Mouse (Mus musculus): ENCODE results near the gene Ablim1. TPM values are rescaled to one million over a fixed set of nuclear protein-coding genes. Genes with fewer than 3 reads are reported as not detected.

Ablim1 gene
- polyA plus RNA-seq, 1 experiment: 0.01 TPM

GRCm38 (mm10) chr19:57091278-57091677, 223.4 kb downstream of the Ablim1 start:
- no peak for TF ChIP-seq GATA1 (IDR thresholded peaks at IDR 0.05; ENCODE audit: low read length)
- TF ChIP-seq TAL1 (IDR thresholded peaks at IDR 0.05; ENCODE audit: low read length): no peak
- no peaks in the 10 kb centered on the region for H3K36me3 ChIP-seq (ENCODE audit: control insufficient read depth)
- no peaks in the 10 kb centered on the region for H3K9me3 ChIP-seq (ENCODE audit: control insufficient read depth, low read length)
- no peaks in the 10 kb centered on the region for H3K27me3 ChIP-seq (ENCODE audit: control insufficient read depth)
- H3K4me1 ChIP-seq (ENCODE audit: control insufficient read depth): no peaks in the 10 kb centered on the region
- no peak overlapping the region for H3K4me3 ChIP-seq (replicated peaks)

- TF ChIP-seq TAL1 (IDR thresholded peaks at IDR 0.05; ENCODE audit: low read length) (no peak), GATA1 (IDR thresholded peaks at IDR 0.05; ENCODE audit: low read length) (no peak)
- no peak overlapping the region for H3K4me3 ChIP-seq (replicated peaks)
- H3K27me3 ChIP-seq (ENCODE audit: control insufficient read depth): no peaks in the 10 kb centered on the region
- peaks cover 3% of the 10 kb centered on the region; the same call in 1 of the 2 replicates for H3K9me3 ChIP-seq (ENCODE audit: control insufficient read depth, low read length)
- no peaks in the 10 kb centered on the region for H3K4me1 ChIP-seq (ENCODE audit: control insufficient read depth)
- H3K36me3 ChIP-seq (ENCODE audit: control insufficient read depth): no peaks in the 10 kb centered on the region
Observed at GRCm38 (mm10) chr19:57088804-57089369, 225.8 kb downstream of the Ablim1 start.

DNA sequence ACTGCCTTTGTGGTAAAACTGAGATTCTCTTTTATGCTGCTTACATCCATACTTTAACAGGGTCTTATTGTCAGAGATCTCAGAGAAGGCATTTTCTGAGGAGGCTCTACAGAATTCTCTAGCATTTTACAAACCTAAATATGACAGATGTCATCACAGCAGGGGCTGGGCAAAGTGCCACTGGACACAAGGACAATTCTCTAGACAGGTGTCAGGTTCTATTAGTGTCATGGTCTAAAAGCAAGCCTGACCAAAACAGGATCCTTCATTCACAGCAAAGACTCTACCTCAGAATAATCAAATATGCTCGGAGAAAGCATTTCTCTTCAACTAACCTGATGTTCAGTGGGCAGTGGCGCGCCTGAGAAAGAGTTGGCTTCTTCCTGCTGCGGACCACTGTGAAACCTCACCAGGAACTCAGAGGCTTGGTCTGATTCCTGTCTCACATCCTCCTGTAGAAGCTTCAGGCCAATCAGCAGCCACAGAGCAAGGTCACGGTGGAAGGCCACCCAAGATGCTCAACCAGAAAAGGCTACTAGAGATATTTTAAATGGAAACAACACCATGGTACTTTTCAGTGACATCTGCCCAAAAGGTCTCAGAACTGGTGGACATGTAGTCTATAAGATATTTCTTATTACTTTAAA, 230.1 kb downstream of the Ablim1 start:
- Histone ChIP-seq H3K27me3 (ENCODE audit: control insufficient read depth) (no peaks in the 10 kb centered on the region), H3K36me3 (ENCODE audit: control insufficient read depth) (no peaks in the 10 kb centered on the region; the same call in 1 of the 2 replicates), H3K4me1 (ENCODE audit: control insufficient read depth) (no peaks in the 10 kb centered on the region), H3K9me3 (ENCODE audit: control insufficient read depth, low read length) (peaks cover 3% of the 10 kb centered on the region; the same call in 1 of the 2 replicates), H3K4me3 (replicated peaks) (no peak overlapping the region)
- no peak for TF ChIP-seq GATA1 (IDR thresholded peaks at IDR 0.05; ENCODE audit: low read length)
- no peak for TF ChIP-seq TAL1 (IDR thresholded peaks at IDR 0.05; ENCODE audit: low read length)

DNA sequence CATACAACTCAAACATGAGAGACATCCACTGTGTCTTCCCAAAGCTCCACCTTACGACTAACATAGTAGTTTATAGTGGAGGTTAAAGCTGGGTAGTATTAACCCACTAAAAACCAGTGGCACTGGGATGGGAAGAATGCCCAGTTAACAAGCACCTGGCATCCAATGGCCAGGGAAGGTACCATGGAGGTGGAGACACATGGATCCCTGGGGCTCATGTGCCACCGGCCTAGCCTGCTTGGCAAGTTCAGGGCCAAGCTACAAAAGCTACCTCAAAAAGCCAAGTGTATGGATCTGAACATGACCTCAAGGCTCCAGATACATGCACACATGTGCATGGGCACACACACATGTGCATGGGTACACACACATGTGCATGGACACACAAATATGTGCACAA, 230.8 kb downstream of the Ablim1 start:
- H3K36me3 ChIP-seq (ENCODE audit: control insufficient read depth): no peaks in the 10 kb centered on the region; the same call in 1 of the 2 replicates
- H3K4me1 ChIP-seq (ENCODE audit: control insufficient read depth): no peaks in the 10 kb centered on the region
- TF ChIP-seq TAL1 (IDR thresholded peaks at IDR 0.05; ENCODE audit: low read length) (no peak), GATA1 (IDR thresholded peaks at IDR 0.05; ENCODE audit: low read length) (no peak)
- peaks cover 3% of the 10 kb centered on the region; the same call in 1 of the 2 replicates for H3K9me3 ChIP-seq (ENCODE audit: control insufficient read depth, low read length)
- H3K4me3 ChIP-seq (replicated peaks): no peak overlapping the region
- H3K27me3 ChIP-seq (ENCODE audit: control insufficient read depth): no peaks in the 10 kb centered on the region

DNA sequence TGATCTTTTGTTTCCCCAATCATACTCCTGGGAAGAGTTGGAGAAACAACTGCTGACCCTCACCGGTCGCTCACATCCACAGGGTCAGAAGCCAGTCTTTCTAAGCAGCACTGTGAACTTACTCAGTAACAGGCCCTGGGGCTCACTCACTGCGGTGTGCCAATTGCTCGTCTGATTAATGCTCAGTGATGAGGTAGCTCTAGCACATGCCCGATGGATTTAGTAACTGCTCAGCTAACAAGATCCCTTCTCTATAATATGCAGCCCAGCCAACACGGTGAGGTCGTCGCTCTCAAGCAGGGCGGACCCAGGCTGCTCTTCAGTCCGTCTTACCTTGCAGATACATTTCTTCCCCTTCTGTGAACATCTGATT, 231.6 kb downstream of the Ablim1 start:
- peaks cover 3% of the 10 kb centered on the region; the same call in 1 of the 2 replicates for H3K9me3 ChIP-seq (ENCODE audit: control insufficient read depth, low read length)
- TF ChIP-seq TAL1 (IDR thresholded peaks at IDR 0.05; ENCODE audit: low read length) (no peak), GATA1 (IDR thresholded peaks at IDR 0.05; ENCODE audit: low read length) (no peak)

DNA sequence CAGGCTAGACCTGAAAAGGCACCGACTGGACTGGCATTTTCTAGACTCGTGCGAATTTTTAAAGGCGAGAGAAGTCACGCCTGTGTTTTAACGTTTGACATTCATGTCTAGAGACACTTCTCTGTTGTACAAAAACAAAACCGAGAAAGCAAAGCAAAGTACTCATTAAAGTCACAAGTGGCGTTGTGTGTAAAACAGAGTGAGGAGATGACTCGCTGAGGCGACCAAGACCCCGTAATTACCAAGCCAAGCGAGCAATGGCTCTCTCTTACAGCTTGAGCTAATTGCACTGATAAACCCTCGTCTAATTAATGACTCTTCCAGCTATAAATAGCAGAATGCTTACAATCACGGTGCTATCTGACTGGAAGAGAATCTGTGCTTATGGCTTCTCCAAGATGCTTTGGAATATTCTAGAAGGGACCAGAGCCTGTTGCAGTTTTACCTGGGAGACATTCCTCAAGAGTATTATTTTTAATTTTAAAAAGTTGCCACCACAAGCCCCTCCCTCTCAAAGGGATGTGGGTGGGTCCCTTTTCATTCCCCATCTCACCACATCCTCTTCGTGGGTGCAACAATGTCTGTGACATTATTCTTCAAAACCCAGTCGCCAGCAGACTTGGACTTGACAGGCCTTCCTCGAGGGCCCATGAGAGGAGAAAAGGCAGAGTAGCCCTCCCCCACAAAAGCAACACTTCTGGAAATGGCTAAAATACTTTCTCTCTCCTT, 232.1 kb downstream of the Ablim1 start:
- H3K27me3 ChIP-seq (ENCODE audit: control insufficient read depth): no peaks in the 10 kb centered on the region
- H3K9me3 ChIP-seq (ENCODE audit: control insufficient read depth, low read length): peaks cover 3% of the 10 kb centered on the region; the same call in 1 of the 2 replicates
- no peaks in the 10 kb centered on the region; the same call in 1 of the 2 replicates for H3K36me3 ChIP-seq (ENCODE audit: control insufficient read depth)
- TF ChIP-seq GATA1 (IDR thresholded peaks at IDR 0.05; ENCODE audit: low read length): no peak
- TF ChIP-seq TAL1 (IDR thresholded peaks at IDR 0.05; ENCODE audit: low read length): no peak
- no peak overlapping the region for H3K4me3 ChIP-seq (replicated peaks)
- no peaks in the 10 kb centered on the region for H3K4me1 ChIP-seq (ENCODE audit: control insufficient read depth)

More for the DNA sequence above, 231.6 kb downstream of the Ablim1 start:
- Histone ChIP-seq H3K36me3 (ENCODE audit: control insufficient read depth) (no peaks in the 10 kb centered on the region; the same call in 1 of the 2 replicates), H3K27me3 (ENCODE audit: control insufficient read depth) (no peaks in the 10 kb centered on the region), H3K4me1 (ENCODE audit: control insufficient read depth) (no peaks in the 10 kb centered on the region), H3K4me3 (replicated peaks) (no peak overlapping the region)

- Histone ChIP-seq H3K9me3 (ENCODE audit: control insufficient read depth, low read length) (peaks cover 3% of the 10 kb centered on the region; the same call in 1 of the 2 replicates), H3K4me1 (ENCODE audit: control insufficient read depth) (no peaks in the 10 kb centered on the region), H3K36me3 (ENCODE audit: control insufficient read depth) (no peaks in the 10 kb centered on the region; the same call in 1 of the 2 replicates), H3K4me3 (replicated peaks) (no peak overlapping the region), H3K27me3 (ENCODE audit: control insufficient read depth) (no peaks in the 10 kb centered on the region)
- TF ChIP-seq TAL1 (IDR thresholded peaks at IDR 0.05; ENCODE audit: low read length) (no peak), GATA1 (IDR thresholded peaks at IDR 0.05; ENCODE audit: low read length) (no peak)
Observed at GRCm38 (mm10) chr19:57081536-57081935, 233.2 kb downstream of the Ablim1 start.

DNA sequence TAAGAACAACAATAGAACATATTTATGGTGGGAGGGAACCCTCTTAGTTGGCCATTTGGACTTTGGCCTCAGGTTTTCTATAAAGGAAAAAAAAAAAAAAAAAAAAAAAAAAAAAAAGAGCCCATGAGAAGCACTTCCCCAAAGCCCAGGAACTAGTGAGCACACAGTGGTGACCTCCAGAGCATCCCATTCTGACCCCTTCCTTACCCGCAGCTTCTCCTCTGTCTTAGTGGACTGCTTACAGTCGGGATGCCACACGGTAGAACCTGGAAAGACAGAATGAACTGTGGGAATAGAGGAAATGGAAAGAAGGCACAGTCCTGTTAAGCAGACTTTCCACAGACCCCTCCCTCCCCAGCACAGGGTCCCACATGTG, 235.1 kb downstream of the Ablim1 start:
- Histone ChIP-seq H3K36me3 (ENCODE audit: control insufficient read depth) (no peaks in the 10 kb centered on the region; the same call in 1 of the 2 replicates), H3K4me1 (ENCODE audit: control insufficient read depth) (no peaks in the 10 kb centered on the region), H3K4me3 (replicated peaks) (no peak overlapping the region), H3K27me3 (ENCODE audit: control insufficient read depth) (no peaks in the 10 kb centered on the region), H3K9me3 (ENCODE audit: control insufficient read depth, low read length) (peaks cover 3% of the 10 kb centered on the region; the same call in 1 of the 2 replicates)
- no peak for TF ChIP-seq TAL1 (IDR thresholded peaks at IDR 0.05; ENCODE audit: low read length)
- TF ChIP-seq GATA1 (IDR thresholded peaks at IDR 0.05; ENCODE audit: low read length): no peak
